Mouse (Mus musculus) midbrain, embryonic 16.5 days (tissue): ENCODE measurements around the gene Edn3. TPM values are rescaled to one million over a fixed set of nuclear protein-coding genes. Genes with fewer than 3 reads are reported as not detected.

ENCODE experiments used
- ATAC-seq: fragments of 200-750 bp; cut with Nextera tagmentation; 2 replicates; pipeline ENCODE4 v1.8.0; 2017; ENCODE audit warnings: moderate TSS enrichment
- H3K27ac ChIP-seq: fragments of 300-500 bp; sonication (generic); 2 replicates; pipeline ENCODE4 v1.5.1; 2014; ENCODE audit warnings: mild to moderate bottlenecking, low read length, mixed read lengths
- H3K27me3 ChIP-seq: fragments of 300-500 bp; sonication (generic); 2 replicates; pipeline ENCODE4 v1.6.1; 2014; ENCODE audit warnings: low read depth, low read length, mixed read lengths; ENCODE audit not compliant: control insufficient read depth, insufficient read depth
- H3K36me3 ChIP-seq: fragments of 300-500 bp; sonication (generic); 2 replicates; pipeline ENCODE4 v1.6.1; 2014; ENCODE audit warnings: mild to moderate bottlenecking, low read length, moderate library complexity, mixed read lengths; ENCODE audit not compliant: control insufficient read depth, insufficient read depth
- H3K4me1 ChIP-seq: fragments of 300-500 bp; sonication (generic); 2 replicates; pipeline ENCODE4 v1.6.1; 2014; ENCODE audit warnings: mild to moderate bottlenecking, low read length, mixed read lengths; ENCODE audit not compliant: control insufficient read depth, insufficient read depth
- H3K4me2 ChIP-seq: fragments of 300-500 bp; sonication (generic); 2 replicates; pipeline ENCODE4 v1.6.1; 2014; ENCODE audit warnings: mild to moderate bottlenecking, low read length, mixed read lengths
- H3K4me3 ChIP-seq: fragments of 300-500 bp; sonication (generic); 2 replicates; pipeline ENCODE4 v1.5.1; 2014; ENCODE audit warnings: low read depth, mild to moderate bottlenecking, low read length, moderate library complexity, mixed read lengths
- H3K9ac ChIP-seq: fragments of 300-500 bp; sonication (generic); 2 replicates; pipeline ENCODE4 v1.6.1; 2014; ENCODE audit warnings: low read depth, low read length, mixed read lengths
- H3K9me3 ChIP-seq: fragments of 300-500 bp; sonication (generic); replicated peaks from 2 replicates; pipeline ENCODE4 v1.6.1; 2014; ENCODE audit warnings: mild to moderate bottlenecking, low read length, mixed read lengths; ENCODE audit not compliant: control insufficient read depth, poor library complexity, severe bottlenecking
- whole genome bisulfite sequencing: fragments of 180-500 bp; shearing (Covaris S2); extraction: QIAGEN DNeasy Blood & Tissue Kit; methylation state at CpG from one replicate; pipeline ENCODE4 v1.1.7; 2014; 5-methylcytosine and 5-hydroxymethylcytosine counted together
- polyA plus RNA-seq: library from polyadenylated mRNA; unstranded; fragments of >200 nt; fragmentation: Nextera tagmentation; extraction: Ambion mirVana; gene quantifications from 2 replicates; pipeline ENCODE4 v1.2.1, GENCODE M21; 2015

Edn3 gene
- polyA plus RNA-seq, 1 experiment from 2014 or later = 5.5 TPM

DNA sequence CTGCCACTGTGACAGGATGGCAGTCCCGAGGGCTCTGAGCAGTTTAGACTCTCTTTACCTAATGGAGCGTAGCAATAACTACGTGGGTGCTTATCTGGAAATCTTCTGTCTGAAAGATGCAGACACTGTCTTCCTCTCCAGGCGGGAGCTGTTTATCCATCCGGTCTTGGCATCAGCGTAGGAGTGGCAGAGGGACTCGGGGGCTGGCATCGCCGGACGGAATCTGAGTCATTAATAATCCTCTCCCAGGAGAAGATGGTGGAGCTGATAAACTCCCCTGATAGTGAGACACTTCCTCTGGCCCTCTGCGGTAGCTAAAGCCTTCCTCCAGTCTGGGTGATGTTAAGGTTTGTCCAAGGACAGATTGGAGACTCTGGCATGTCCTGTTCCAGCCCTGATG is 52.9 kb downstream of the Edn3 start:
- Histone ChIP-seq H3K4me3 (no peak overlapping the region), H3K4me2 (no peak overlapping the region), H3K36me3 (no peaks in the 10 kb centered on the region), H3K27ac (no peak overlapping the region), H3K9me3 (no peaks in the 10 kb centered on the region), H3K4me1 (no peaks in the 10 kb centered on the region), H3K27me3 (no peaks in the 10 kb centered on the region), H3K9ac (no peak overlapping the region)
- WGBS = 90% methylated on average over 11 of the region's 11 CpGs
- ATAC-seq = no peak

DNA sequence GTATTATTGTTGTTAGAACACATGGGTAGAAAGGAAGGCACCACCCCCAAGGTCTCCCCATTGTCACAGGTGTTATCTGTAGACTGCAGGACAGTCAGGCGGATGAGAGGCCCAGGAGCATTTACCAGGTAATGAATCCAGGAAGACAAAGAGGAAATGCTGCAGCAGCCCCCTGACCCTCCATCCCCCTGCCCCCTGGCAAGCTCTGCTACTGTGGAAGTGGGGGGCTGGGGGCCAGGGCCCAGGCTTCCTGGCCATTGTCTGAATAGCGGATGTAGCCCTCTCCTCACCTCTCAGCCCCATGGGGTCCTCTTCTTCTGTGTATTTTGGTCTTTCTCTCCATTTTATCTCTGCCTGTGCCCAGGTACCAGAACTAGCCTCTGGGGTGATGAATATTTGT is 55.7 kb downstream of the Edn3 start:
- WGBS = 100% methylated on average over 2 of the region's 2 CpGs
- H3K4me1 ChIP-seq = no peaks in the 10 kb centered on the region
- no peak for ATAC-seq

GRCm38 (mm10) chr2:174820286-174820685 is 59.9 kb downstream of the Edn3 start:
- H3K4me3 ChIP-seq = no peak overlapping the region
- H3K36me3 ChIP-seq = no peaks in the 10 kb centered on the region
- no peak for ATAC-seq
- H3K4me1 ChIP-seq = no peaks in the 10 kb centered on the region
- no peak overlapping the region for H3K27ac ChIP-seq
- H3K4me2 ChIP-seq = no peak overlapping the region
- no peaks in the 10 kb centered on the region for H3K27me3 ChIP-seq
- no peak overlapping the region for H3K9ac ChIP-seq
- 83% methylated on average over 3 of the region's 3 CpGs for WGBS
- H3K9me3 ChIP-seq = no peaks in the 10 kb centered on the region

More for the DNA sequence above, 55.7 kb downstream of the Edn3 start:
- H3K4me2 ChIP-seq = no peak overlapping the region
- no peak overlapping the region for H3K27ac ChIP-seq
- no peaks in the 10 kb centered on the region for H3K9me3 ChIP-seq
- no peaks in the 10 kb centered on the region for H3K27me3 ChIP-seq
- no peak overlapping the region for H3K9ac ChIP-seq
- no peak overlapping the region for H3K4me3 ChIP-seq
- no peaks in the 10 kb centered on the region for H3K36me3 ChIP-seq

- no peaks in the 10 kb centered on the region for H3K27me3 ChIP-seq
- H3K9ac ChIP-seq = no peak overlapping the region
- H3K4me2 ChIP-seq = no peak overlapping the region
- H3K36me3 ChIP-seq = no peaks in the 10 kb centered on the region
- no peak overlapping the region for H3K27ac ChIP-seq
- 94% methylated on average over 4 of the region's 4 CpGs for WGBS
- no peaks in the 10 kb centered on the region for H3K9me3 ChIP-seq
- no peak for ATAC-seq
- H3K4me1 ChIP-seq = no peaks in the 10 kb centered on the region
- H3K4me3 ChIP-seq = no peak overlapping the region
Observed at GRCm38 (mm10) chr2:174827829-174828228, 67.4 kb downstream of the Edn3 start.

DNA sequence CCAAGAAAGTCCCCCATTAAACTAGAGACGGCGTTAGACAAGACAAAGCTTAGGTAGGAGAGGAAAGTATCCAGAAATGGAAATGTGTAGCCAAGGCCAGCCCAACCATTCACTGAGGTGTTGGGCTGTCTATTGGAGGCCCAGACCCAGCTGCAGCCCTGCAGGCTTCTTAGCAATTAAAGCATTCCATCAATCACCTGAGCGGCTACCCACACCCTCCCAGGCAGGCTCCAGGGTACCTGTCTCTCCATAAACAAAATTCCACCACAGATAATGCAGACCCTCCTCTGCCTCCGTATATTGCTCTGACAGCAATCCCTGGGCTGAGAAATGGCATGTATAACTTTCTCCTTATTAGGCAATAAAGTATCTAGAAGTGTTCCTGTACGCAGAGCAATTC is 73.2 kb downstream of the Edn3 start:
- Histone ChIP-seq H3K4me1 (no peaks in the 10 kb centered on the region), H3K9ac (no peak overlapping the region), H3K9me3 (no peaks in the 10 kb centered on the region), H3K36me3 (no peaks in the 10 kb centered on the region), H3K27ac (no peak overlapping the region), H3K4me3 (no peak overlapping the region), H3K27me3 (no peaks in the 10 kb centered on the region), H3K4me2 (no peak overlapping the region)
- WGBS = 89% methylated on average over 5 of the region's 5 CpGs
- ATAC-seq = no peak

Other genes starting within 250 kb of the Edn3 start
- not detected in 2 replicates for gene Zfp831, start 117.1 kb upstream of the Edn3 start, polyA plus RNA-seq
- not detected in 2 replicates for gene Gm14444, start 249.6 kb downstream of the Edn3 start, polyA plus RNA-seq